Mouse (Mus musculus) embryonic fibroblast, embryonic 13.5 days (primary cell): ENCODE data around the gene Tmem223. TPM values are rescaled to one million over a fixed set of nuclear protein-coding genes. Genes with fewer than 3 reads are reported as not detected.
A peak's percentile ranks its signal among the peaks of the same experiment; 100 is the strongest.

ENCODE experiments used
- H3K27ac ChIP-seq: 2 replicates; pipeline ENCODE4 v1.5.1; 2012; ENCODE audit warnings: low read length, control low read depth, inconsistent platforms; ENCODE audit not compliant: insufficient read depth
- H3K4me1 ChIP-seq: 2 replicates; pipeline ENCODE4 v1.6.1; 2011; ENCODE audit warnings: low read length; ENCODE audit not compliant: control insufficient read depth, insufficient read depth
- H3K4me3 ChIP-seq: 2 replicates; pipeline ENCODE4 v1.5.1; 2011; ENCODE audit warnings: mild to moderate bottlenecking, control low read depth, low read length; ENCODE audit not compliant: insufficient read depth
- CTCF ChIP-seq: IDR thresholded peaks from 2 replicates; pipeline ENCODE4 v1.5.1; 2011; ENCODE audit warnings: mild to moderate bottlenecking, control low read depth, low read length, moderate library complexity, borderline replicate concordance; ENCODE audit not compliant: insufficient read depth
- POLR2A ChIP-seq: IDR thresholded peaks from 2 replicates; pipeline ENCODE4 v1.6.1; 2011; ENCODE audit warnings: low read depth, mild to moderate bottlenecking, control low read depth, low read length, moderate library complexity
- polyA plus RNA-seq: library from polyadenylated mRNA; stranded (reverse); fragments of >200 nt; gene quantifications from 2 replicates; pipeline ENCODE4 v1.2.4, GENCODE M21; 2011; ENCODE audit warnings: low read depth; ENCODE audit not compliant: missing spikeins, insufficient read length

The Tmem223 gene
- polyA plus RNA-seq, 1 experiment = 36.7 TPM

GRCm38 (mm10) chr19:8741243-8741869 lies 29.4 kb upstream of the Tmem223 start, which contains the start of gene Stx5a:
Gene Stx5a (plus strand): TSS chr19:8741413.
- peak; percentile 77 for TF ChIP-seq POLR2A
- TF ChIP-seq CTCF = no peak
- Histone ChIP-seq H3K27ac (peak within 1 kb of the TSS; percentile 96), H3K4me1 (peaks cover 6% of the 10 kb centered on the region; the same call in 1 of the 2 replicates), H3K4me3 (peak within 1 kb of the TSS; percentile 91)

DNA sequence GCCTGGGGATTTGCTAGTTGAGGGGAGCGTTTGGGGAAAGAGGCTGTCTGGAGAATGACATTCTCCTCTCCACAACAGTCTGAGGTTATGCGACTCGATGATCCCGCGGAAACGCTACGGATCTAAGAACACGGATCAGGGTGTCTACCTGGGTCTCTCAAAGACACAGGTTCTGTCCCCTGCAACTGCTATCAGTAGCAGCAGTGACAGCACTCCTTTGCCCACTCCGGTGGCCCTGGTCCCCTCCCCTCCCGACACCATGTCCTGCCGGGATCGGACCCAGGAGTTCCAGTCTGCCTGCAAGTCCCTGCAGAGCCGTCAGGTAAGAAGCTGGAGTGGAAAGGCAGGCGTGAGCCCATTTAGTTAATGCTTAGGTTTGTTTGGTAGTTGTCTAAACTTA lies 28.6 kb upstream of the Tmem223 start:
- peak overlapping the region; percentile 46 for H3K27ac ChIP-seq
- H3K4me1 ChIP-seq = peaks cover 6% of the 10 kb centered on the region; the same call in 1 of the 2 replicates
- peak overlapping the region; percentile 91 for H3K4me3 ChIP-seq
- TF ChIP-seq CTCF = no peak
- TF ChIP-seq POLR2A = no peak

DNA sequence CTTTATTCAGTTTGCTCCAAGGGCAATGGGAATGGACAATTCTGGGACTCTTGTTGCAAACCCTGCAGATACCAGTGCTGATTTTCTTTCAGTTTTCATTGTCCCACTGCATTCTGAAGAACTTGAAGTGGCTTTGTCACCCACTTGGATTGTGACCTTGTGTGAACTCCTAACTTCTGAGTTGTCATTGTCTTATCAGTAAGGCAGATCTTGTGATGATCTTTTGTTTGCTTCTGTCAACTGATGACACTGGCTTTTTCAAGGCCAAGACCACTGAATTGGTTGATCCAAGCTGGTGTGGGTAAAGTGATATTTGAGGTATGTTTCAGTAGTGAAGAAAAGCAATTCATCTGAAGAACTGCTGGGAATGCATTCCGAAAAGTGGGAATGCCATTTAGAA lies 25.4 kb upstream of the Tmem223 start:
- Histone ChIP-seq H3K4me3 (no peak overlapping the region), H3K27ac (no peak overlapping the region), H3K4me1 (peaks cover 6% of the 10 kb centered on the region; the same call in 1 of the 2 replicates)
- TF ChIP-seq CTCF (no peak), POLR2A (no peak)

GRCm38 (mm10) chr19:8747368-8747767 lies 23.4 kb upstream of the Tmem223 start:
- TF ChIP-seq POLR2A (no peak), CTCF (no peak)
- Histone ChIP-seq H3K4me3 (no peak overlapping the region), H3K4me1 (peaks cover 6% of the 10 kb centered on the region; the same call in 1 of the 2 replicates)

DNA sequence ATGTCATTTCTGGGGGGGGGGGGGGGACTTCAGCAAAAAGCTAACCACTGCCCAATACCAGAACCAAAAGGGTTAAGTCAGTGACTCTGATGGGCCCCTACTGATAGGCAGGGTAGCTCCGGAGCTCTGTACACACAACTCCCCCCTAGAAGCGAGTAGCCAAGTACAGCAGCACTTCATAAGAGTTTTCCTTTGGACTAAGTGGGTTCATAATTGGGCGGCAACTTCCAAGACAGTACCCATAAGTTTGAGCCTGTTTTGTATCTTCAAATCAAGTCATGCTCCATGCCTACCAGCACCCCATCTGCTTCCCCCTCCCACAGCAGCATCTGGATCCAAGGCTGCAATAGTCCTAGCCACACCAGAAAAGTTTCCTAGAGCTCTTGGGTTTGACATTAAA lies 15.1 kb upstream of the Tmem223 start:
- TF ChIP-seq CTCF (no peak), POLR2A (no peak)
- Histone ChIP-seq H3K4me1 (peaks cover 9% of the 10 kb centered on the region; the same call in 1 of the 2 replicates), H3K4me3 (no peak overlapping the region), H3K27ac (no peak overlapping the region)

More at GRCm38 (mm10) chr19:8747368-8747767, 23.4 kb upstream of the Tmem223 start:
- H3K27ac ChIP-seq = no peak overlapping the region

GRCm38 (mm10) chr19:8756635-8757387 lies 14.0 kb upstream of the Tmem223 start, which contains the start of gene Nxf1:
Gene Nxf1 (plus strand): TSS chr19:8757073.
- H3K27ac ChIP-seq = peak within 1 kb of the TSS; percentile 87
- TF ChIP-seq CTCF = no peak
- peak; percentile 94 for TF ChIP-seq POLR2A

GRCm38 (mm10) chr19:8757471-8757998 lies 13.3 kb upstream of the Tmem223 start:
- no peak for TF ChIP-seq CTCF
- TF ChIP-seq POLR2A = no peak
- Histone ChIP-seq H3K4me3 (peak overlapping the region; percentile 99), H3K27ac (peak overlapping the region; percentile 10; the same call in 1 of the 2 replicates), H3K4me1 (peaks cover 9% of the 10 kb centered on the region; the same call in 1 of the 2 replicates)

More at GRCm38 (mm10) chr19:8756635-8757387, 14.0 kb upstream of the Tmem223 start, which contains the start of gene Nxf1:
- Histone ChIP-seq H3K4me3 (peak within 1 kb of the TSS; percentile 99), H3K4me1 (peaks cover 9% of the 10 kb centered on the region; the same call in 1 of the 2 replicates)

- no peak for TF ChIP-seq CTCF
- TF ChIP-seq POLR2A = no peak
- peak overlapping the region; percentile 44; the same call in 1 of the 2 replicates for H3K4me3 ChIP-seq
- H3K27ac ChIP-seq = no peak overlapping the region
- peaks cover 9% of the 10 kb centered on the region; the same call in 1 of the 2 replicates for H3K4me1 ChIP-seq
Observed at GRCm38 (mm10) chr19:8758899-8759298, 11.9 kb upstream of the Tmem223 start.

DNA sequence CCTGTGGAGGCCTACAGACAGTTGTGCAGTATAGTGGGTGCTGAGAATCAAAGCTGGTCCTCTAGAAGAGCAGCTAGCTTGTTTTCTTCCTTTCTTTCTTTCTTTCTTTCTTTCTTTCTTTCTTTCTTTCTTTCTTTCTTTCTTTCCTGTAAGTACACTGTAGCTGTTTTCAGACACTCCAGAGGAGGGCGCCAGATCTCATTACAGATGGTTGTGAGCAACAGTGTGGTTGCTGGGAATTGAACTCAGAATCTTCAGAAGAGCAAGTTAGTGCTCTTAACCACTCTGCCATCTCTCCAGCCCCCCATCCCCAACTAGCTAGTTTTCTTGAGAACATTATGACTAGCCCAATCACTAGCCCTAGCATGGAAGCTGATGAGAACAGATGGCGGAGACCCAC lies 10.0 kb upstream of the Tmem223 start:
- TF ChIP-seq POLR2A = no peak
- H3K27ac ChIP-seq = no peak overlapping the region
- no peak overlapping the region for H3K4me3 ChIP-seq
- 0 out of 2 replicates have a peak, but pooled peaks cover 2% of the 10 kb centered on the region for H3K4me1 ChIP-seq
